Mouse (Mus musculus) neural tube, embryonic 13.5 days (tissue): ENCODE measurements around the gene Frk. TPM values are rescaled to one million over a fixed set of nuclear protein-coding genes. Genes with fewer than 3 reads are reported as not detected.

Experiments
- ATAC-seq: fragments of 200-750 bp; cut with Nextera tagmentation; 2 replicates; pipeline ENCODE4 v1.8.0; 2017; ENCODE audit warnings: low read depth, mild to moderate bottlenecking, moderate TSS enrichment, moderate library complexity
- H3K27ac ChIP-seq: fragments of 300-500 bp; sonication (generic); replicated peaks from 2 replicates; pipeline ENCODE4 v1.5.1; 2015; ENCODE audit warnings: moderate library complexity, mild to moderate bottlenecking, inconsistent platforms
- H3K27me3 ChIP-seq: fragments of 300-500 bp; sonication (generic); 2 replicates; pipeline ENCODE4 v1.6.1; 2015; ENCODE audit warnings: mild to moderate bottlenecking, inconsistent platforms
- H3K36me3 ChIP-seq: fragments of 300-500 bp; sonication (generic); 2 replicates; pipeline ENCODE4 v1.6.1; 2015; ENCODE audit warnings: mild to moderate bottlenecking, inconsistent platforms
- H3K4me1 ChIP-seq: fragments of 300-500 bp; sonication (generic); replicated peaks from 2 replicates; pipeline ENCODE4 v1.6.1; 2015; ENCODE audit warnings: inconsistent platforms
- H3K4me2 ChIP-seq: fragments of 300-500 bp; sonication (generic); 2 replicates; pipeline ENCODE4 v1.6.1; 2015; ENCODE audit warnings: inconsistent platforms, mild to moderate bottlenecking, moderate library complexity
- H3K4me3 ChIP-seq: fragments of 300-500 bp; sonication (generic); 2 replicates; pipeline ENCODE4 v1.5.1; 2015; ENCODE audit warnings: mild to moderate bottlenecking, inconsistent platforms
- H3K9ac ChIP-seq: fragments of 300-500 bp; sonication (generic); 2 replicates; pipeline ENCODE4 v1.6.1; 2015; ENCODE audit warnings: moderate library complexity, mild to moderate bottlenecking, inconsistent platforms
- H3K9me3 ChIP-seq: fragments of 300-500 bp; sonication (generic); 2 replicates; pipeline ENCODE4 v1.6.1; 2016; ENCODE audit warnings: inconsistent platforms
- WGBS: fragments of 180-500 bp; shearing (Covaris S2); methylation state at CpG from one replicate; pipeline ENCODE4 v1.1.7; 2015; 5-methylcytosine and 5-hydroxymethylcytosine counted together
- polyA plus RNA-seq: library from polyadenylated mRNA; unstranded; fragments of >200 nt; fragmentation: Nextera tagmentation; extraction: Ambion mirVana; gene quantifications from 2 replicates; pipeline ENCODE4 v1.2.1, GENCODE M21; 2015

The Frk gene
- polyA plus RNA-seq, 1 experiment from 2014 or later: 1.2 TPM

DNA sequence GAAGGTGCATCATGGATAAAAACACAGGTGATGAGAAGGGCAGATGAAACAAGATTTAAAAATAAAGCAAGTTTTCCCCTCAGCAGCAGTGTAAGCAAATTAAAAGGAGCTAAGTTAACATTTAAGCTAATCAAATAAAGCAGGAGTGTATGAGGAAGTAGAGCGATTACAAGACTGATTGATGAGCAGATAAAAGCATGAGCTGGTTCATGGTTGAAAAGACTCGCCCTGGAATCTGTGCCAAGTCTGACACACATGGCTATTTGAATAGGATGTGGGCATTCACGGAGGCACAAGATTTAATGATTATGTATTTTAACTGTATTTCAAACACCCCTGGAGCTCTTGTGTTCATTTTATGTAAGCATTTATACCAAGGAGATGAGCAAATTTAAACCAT, 28.0 kb downstream of the Frk start:
- Histone ChIP-seq H3K27ac (no peak overlapping the region), H3K4me3 (no peak overlapping the region), H3K4me2 (no peak overlapping the region), H3K36me3 (no peaks in the 10 kb centered on the region), H3K4me1 (peaks cover 15% of the 10 kb centered on the region; the same call in 1 of the 2 replicates), H3K27me3 (no peaks in the 10 kb centered on the region), H3K9ac (no peak overlapping the region), H3K9me3 (no peaks in the 10 kb centered on the region)
- ATAC-seq: no peak
- 60% methylated on average over 3 of the region's 3 CpGs for WGBS

GRCm38 (mm10) chr10:34512551-34512950, 29.4 kb downstream of the Frk start:
- Histone ChIP-seq H3K27me3 (no peaks in the 10 kb centered on the region), H3K9me3 (no peaks in the 10 kb centered on the region), H3K36me3 (no peaks in the 10 kb centered on the region), H3K4me3 (no peak overlapping the region), H3K4me1 (peaks cover 15% of the 10 kb centered on the region; the same call in 1 of the 2 replicates), H3K4me2 (no peak overlapping the region), H3K27ac (no peak overlapping the region), H3K9ac (no peak overlapping the region)
- no peak for ATAC-seq
- WGBS: 50% methylated on average over 4 of the region's 4 CpGs

DNA sequence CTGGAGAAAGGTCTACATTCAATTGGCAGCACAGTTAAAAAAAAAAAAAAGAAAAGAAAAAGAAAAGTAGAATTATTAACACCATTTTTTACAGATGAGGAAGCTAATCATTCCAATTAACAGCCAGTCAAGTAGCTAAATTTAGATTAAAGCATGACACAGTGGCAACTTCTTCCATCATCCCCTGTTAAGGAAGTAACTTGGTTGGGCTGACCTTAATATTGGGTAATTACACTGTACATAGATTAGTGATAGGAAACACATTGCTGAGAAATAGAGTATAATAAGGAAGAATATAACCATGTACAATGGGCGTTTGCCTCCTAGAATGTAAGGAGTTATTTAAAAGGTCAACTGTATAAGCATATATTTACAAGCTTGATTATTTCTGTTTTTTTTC, 42.4 kb downstream of the Frk start:
- H3K4me1 ChIP-seq: no peaks in the 10 kb centered on the region
- no peak overlapping the region for H3K9ac ChIP-seq
- no peak for ATAC-seq
- H3K9me3 ChIP-seq: no peaks in the 10 kb centered on the region
- H3K27me3 ChIP-seq: no peaks in the 10 kb centered on the region
- no peak overlapping the region for H3K27ac ChIP-seq
- no peak overlapping the region for H3K4me3 ChIP-seq
- H3K36me3 ChIP-seq: no peaks in the 10 kb centered on the region
- H3K4me2 ChIP-seq: no peak overlapping the region
- 74% methylated on average over 1 of the region's 1 CpGs for WGBS

DNA sequence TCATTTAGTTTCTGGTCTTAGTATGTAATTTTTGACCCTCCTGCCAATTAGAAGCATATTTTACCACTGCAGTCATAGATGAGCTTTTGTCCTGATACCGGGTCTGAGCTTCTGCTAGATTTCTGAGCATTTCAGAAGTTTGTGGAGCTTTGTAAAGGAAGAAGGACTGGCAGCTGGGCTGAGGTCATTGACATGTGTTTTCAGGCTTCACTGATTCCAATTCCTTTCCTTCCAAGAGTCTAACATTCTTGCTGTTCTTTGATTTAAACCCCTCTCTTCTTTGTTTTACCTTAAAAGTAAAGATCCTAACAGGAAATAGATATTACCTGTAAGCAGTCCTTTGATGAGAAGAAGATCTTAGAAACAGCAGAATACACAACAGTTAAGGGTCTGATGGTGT, 48.6 kb downstream of the Frk start:
- ATAC-seq: no peak
- H3K4me3 ChIP-seq: no peak overlapping the region
- no peaks in the 10 kb centered on the region for H3K4me1 ChIP-seq
- H3K4me2 ChIP-seq: no peak overlapping the region
- H3K9ac ChIP-seq: no peak overlapping the region
- no peak overlapping the region for H3K27ac ChIP-seq
- 81% methylated on average over 1 of the region's 1 CpGs for WGBS
- no peaks in the 10 kb centered on the region for H3K36me3 ChIP-seq
- H3K9me3 ChIP-seq: no peaks in the 10 kb centered on the region
- H3K27me3 ChIP-seq: no peaks in the 10 kb centered on the region

DNA sequence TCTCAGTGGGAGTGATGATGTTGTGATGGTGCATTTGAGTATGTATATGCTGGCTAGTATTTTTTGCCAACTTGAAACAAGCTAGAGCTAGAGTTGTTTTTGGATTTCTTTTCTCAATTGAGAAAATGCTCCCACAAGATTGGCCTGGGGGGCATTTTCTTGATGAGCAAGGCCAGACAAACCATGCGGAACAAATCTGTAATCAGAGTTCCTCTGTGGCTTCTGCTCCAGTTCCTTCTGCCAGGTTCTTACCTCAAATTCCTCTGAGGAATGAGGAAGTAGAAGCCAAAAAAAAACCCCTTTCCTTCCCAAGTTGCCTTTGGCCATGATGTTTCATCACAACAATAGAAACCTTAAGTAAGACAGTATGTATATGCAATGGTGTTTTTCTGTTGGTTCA, 49.3 kb downstream of the Frk start:
- Histone ChIP-seq H3K4me3 (no peak overlapping the region), H3K36me3 (no peaks in the 10 kb centered on the region), H3K4me2 (no peak overlapping the region), H3K9me3 (no peaks in the 10 kb centered on the region), H3K27ac (no peak overlapping the region), H3K9ac (no peak overlapping the region), H3K4me1 (no peaks in the 10 kb centered on the region), H3K27me3 (no peaks in the 10 kb centered on the region)
- no peak for ATAC-seq
- 88% methylated on average over 1 of the region's 1 CpGs for WGBS

DNA sequence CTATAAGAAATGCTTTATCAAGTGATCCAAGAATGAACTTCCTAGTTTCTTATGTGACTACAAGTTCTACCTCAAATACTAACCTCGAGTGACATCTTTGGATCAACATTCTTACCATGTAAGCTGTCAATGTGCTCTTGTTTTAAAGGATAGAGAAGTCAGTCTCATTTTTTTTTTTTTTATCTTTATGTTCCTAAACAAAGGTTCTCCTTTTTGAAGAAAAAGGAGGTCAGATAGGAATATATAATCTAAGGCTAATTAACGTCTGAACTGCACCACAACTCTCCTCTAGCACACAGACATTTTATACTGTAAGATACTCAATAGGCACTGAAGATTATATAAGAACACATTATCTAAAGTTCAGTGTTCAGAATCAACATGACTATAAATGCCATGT, 57.5 kb downstream of the Frk start:
- Histone ChIP-seq H3K9ac (no peak overlapping the region), H3K4me3 (no peak overlapping the region), H3K36me3 (no peaks in the 10 kb centered on the region), H3K9me3 (no peaks in the 10 kb centered on the region), H3K4me2 (no peak overlapping the region), H3K27me3 (no peaks in the 10 kb centered on the region), H3K4me1 (no peaks in the 10 kb centered on the region), H3K27ac (no peak overlapping the region)
- no peak for ATAC-seq
- WGBS: 91% methylated on average over 2 of the region's 2 CpGs

DNA sequence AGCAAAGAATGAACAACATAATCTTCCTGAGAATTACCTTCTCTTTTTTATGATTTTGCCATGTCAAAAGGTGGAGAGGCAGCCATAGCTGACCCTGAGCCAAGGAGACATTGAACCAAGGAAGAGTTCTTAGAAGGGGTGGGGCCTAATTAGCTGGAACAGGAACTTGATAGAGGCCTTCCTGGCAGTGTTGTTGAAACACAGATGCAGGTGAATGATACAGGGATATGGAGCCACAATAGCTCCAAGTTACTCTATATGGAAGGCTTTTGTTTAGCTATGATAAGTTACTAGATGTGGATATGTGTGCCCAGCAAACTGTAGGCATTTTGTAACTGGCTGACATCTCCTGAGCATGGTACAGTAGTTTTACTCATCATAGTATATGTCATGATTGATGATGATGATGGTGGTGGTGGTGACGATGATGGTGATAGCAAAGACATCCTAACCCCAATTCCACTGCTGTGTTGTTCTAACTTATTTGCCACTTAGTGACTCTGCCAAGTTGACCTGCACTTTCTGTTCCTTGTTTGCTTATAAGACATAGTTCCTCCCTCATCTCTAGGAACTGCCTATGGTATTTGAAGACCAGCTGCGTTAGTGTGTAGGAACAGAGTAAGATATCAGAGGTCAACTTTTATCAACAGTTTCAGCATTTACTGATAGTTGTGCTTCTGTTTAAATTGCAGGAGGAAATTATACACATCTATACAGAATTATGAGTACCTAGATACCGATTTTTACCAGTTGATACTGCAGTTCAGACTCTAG, 58.7 kb downstream of the Frk start:
- ATAC-seq: no peak
- Histone ChIP-seq H3K9ac (no peak overlapping the region), H3K4me3 (no peak overlapping the region), H3K36me3 (no peaks in the 10 kb centered on the region), H3K27ac (no peak overlapping the region), H3K4me2 (no peak overlapping the region), H3K9me3 (no peaks in the 10 kb centered on the region), H3K4me1 (no peaks in the 10 kb centered on the region), H3K27me3 (no peaks in the 10 kb centered on the region)
- WGBS: 90% methylated on average over 3 of the region's 3 CpGs

DNA sequence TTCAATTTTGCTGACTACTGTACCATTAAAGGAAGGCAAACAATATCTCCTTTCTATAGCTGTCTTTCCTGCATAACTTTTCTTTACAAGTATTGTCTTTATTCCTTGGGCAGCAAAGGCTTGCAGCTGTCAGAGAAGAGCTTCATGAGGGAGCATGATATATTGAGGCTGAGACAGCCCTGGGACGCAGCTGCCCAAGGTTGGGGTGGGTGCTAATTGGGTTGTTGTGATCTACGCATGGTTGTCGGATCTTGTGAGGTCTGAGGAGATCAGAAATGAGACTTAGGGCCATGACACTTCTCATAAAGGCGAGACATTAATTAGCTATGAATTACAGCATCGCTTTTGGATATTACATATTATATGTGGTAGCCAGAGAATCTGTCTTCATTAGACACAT, 67.4 kb downstream of the Frk start:
- ATAC-seq: no peak
- Histone ChIP-seq H3K27me3 (no peaks in the 10 kb centered on the region), H3K4me1 (no peaks in the 10 kb centered on the region), H3K4me3 (no peak overlapping the region), H3K4me2 (no peak overlapping the region), H3K9me3 (no peaks in the 10 kb centered on the region), H3K36me3 (no peaks in the 10 kb centered on the region), H3K9ac (no peak overlapping the region), H3K27ac (no peak overlapping the region)
- 54% methylated on average over 5 of the region's 5 CpGs for WGBS

- H3K27ac ChIP-seq: no peak overlapping the region
- no peaks in the 10 kb centered on the region for H3K36me3 ChIP-seq
- no peak for ATAC-seq
- H3K4me3 ChIP-seq: no peak overlapping the region
- no peak overlapping the region for H3K4me2 ChIP-seq
- no peak overlapping the region for H3K9ac ChIP-seq
- no peaks in the 10 kb centered on the region for H3K4me1 ChIP-seq
- no peaks in the 10 kb centered on the region for H3K9me3 ChIP-seq
- no peaks in the 10 kb centered on the region for H3K27me3 ChIP-seq
- 72% methylated on average over 5 of the region's 5 CpGs for WGBS
Measured at GRCm38 (mm10) chr10:34551636-34552035, 68.4 kb downstream of the Frk start.

DNA sequence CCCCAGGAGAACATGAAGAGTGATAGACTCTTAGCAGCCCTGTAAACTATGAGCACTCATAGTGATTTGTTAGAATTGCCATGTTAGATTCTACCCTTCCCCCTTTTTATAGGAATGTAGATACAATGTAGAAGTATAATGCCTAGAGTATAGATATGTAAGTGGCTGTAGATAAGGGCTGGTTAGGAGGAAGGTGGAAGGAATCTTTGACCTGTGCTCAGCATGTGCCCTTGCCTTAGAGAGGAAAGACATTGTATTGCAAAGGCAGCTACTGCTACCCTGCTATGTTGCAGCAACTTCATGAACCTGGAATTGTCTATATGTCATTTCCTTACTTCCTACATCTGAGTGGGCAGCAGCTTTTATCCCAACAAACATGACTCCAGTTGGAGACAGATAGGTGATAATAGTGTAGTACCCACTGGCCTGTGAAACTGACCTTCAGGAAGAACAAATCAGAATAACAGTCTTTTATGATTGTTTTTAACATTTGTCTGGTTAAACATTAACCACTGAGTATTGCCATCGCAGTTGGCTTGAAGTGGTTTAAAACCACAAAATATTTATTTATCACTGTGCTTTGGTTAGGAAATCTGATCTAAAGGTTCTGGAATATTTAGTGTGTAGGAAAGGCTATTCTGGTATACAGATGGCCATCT, 80.4 kb downstream of the Frk start:
- Histone ChIP-seq H3K27ac (no peak overlapping the region), H3K27me3 (no peaks in the 10 kb centered on the region), H3K4me1 (no peaks in the 10 kb centered on the region), H3K4me3 (no peak overlapping the region), H3K4me2 (no peak overlapping the region), H3K9ac (no peak overlapping the region), H3K36me3 (no peaks in the 10 kb centered on the region), H3K9me3 (no peaks in the 10 kb centered on the region)
- ATAC-seq: no peak
- 94% methylated on average over 1 of the region's 1 CpGs for WGBS

- Histone ChIP-seq H3K4me1 (no peaks in the 10 kb centered on the region), H3K4me2 (no peak overlapping the region), H3K9me3 (no peaks in the 10 kb centered on the region), H3K27me3 (no peaks in the 10 kb centered on the region), H3K27ac (no peak overlapping the region), H3K9ac (no peak overlapping the region), H3K4me3 (no peak overlapping the region), H3K36me3 (no peaks in the 10 kb centered on the region)
- ATAC-seq: no peak
Measured at GRCm38 (mm10) chr10:34615474-34615873, 132.3 kb downstream of the Frk start.

DNA sequence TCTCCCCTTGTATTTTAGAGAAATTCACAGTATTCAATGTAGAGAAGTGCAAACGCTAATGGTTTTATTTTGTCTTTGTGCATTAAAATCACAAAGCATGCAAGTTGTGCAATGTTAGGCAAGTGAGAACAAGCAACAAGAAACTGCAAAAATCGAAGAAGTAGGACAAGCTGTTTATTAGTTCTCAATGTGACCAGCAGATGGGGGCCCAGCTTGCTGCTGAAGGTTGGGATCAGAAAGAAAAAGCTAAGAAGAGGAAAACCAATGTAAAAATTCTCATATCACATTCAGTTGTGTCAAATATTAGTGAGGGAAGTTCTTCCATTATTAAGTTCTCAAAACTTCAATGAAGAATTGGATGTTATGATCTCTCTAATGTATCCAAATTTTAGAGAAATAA, 134.0 kb downstream of the Frk start:
- H3K36me3 ChIP-seq: no peaks in the 10 kb centered on the region
- H3K4me1 ChIP-seq: no peaks in the 10 kb centered on the region
- 65% methylated on average over 2 of the region's 2 CpGs for WGBS
- no peak overlapping the region for H3K9ac ChIP-seq
- H3K27ac ChIP-seq: no peak overlapping the region
- H3K4me3 ChIP-seq: no peak overlapping the region
- no peak for ATAC-seq
- no peaks in the 10 kb centered on the region for H3K9me3 ChIP-seq
- no peak overlapping the region for H3K4me2 ChIP-seq
- H3K27me3 ChIP-seq: no peaks in the 10 kb centered on the region

GRCm38 (mm10) chr10:34618490-34618889, 135.3 kb downstream of the Frk start:
- Histone ChIP-seq H3K27me3 (no peaks in the 10 kb centered on the region), H3K9ac (no peak overlapping the region), H3K4me3 (no peak overlapping the region), H3K27ac (no peak overlapping the region), H3K9me3 (no peaks in the 10 kb centered on the region), H3K36me3 (no peaks in the 10 kb centered on the region), H3K4me1 (no peaks in the 10 kb centered on the region), H3K4me2 (no peak overlapping the region)
- 77% methylated on average over 3 of the region's 3 CpGs for WGBS
- no peak for ATAC-seq
